ENCODE assay signal across 9 mouse cellular contexts in the genomic region with DNA sequence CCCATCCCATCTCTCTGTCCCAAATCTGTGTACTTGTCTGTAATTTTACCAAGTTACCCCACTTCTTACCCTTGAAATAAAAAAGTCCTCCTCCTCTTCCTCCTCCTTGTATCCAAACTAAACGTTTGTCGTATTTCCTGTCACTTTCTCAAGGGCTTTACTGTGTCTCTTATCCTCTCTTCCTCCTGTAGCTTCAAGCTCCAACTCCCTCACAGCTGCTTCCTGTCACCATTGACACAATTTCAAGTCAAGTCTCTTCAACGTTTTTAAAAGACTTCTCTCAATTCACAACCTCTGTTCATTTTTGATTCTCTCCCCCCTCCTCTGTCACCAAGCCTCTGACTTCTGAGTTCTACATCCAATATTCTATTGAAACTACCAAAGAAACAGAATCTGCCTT. TPM values are rescaled to one million over a fixed set of nuclear protein-coding genes. Genes with fewer than 3 reads are reported as not detected.
A peak's percentile ranks its signal among the peaks of the same experiment; 100 is the strongest.
DNase-seq lines count a peak whose midpoint lies in the region; ATAC-seq and TF ChIP-seq lines count a peak whose summit lies in the region.
"Had no signal": no experiment of that assay in that cellular context is flagged by ENCODE, and none has a peak within 500 bp of the region (broad histone marks: within the 10 kb centered on the region; RNA-seq: fewer than 3 reads in every experiment).

Gene F13a1 (minus strand): TSS at position 119 of the 400 bp plus-strand sequence.

- WGBS in lung, embryonic 16.5 days, result 27% methylated on average over 3 of the region's 3 CpGs
- WGBS in limb, embryonic 14.5 days, result 66% methylated on average over 3 of the region's 3 CpGs

- ATAC-seq in lung, embryonic 16.5 days (ENCODE audit: low read depth), result no peak
- ATAC-seq in limb, embryonic 14.5 days (ENCODE audit: low FRiP score, low read depth), result no peak
- ATAC-seq in inflammation-experienced regulatory T-cells, adult 6 months, result no peak
- ATAC-seq: forebrain, embryonic 14.5 days had no signal

- no peak for DNase-seq in adrenal gland, adult 8-10 months
- no peak for DNase-seq in adrenal gland, postnatal 25 days
- DNase-seq in lung, adult 18-20 months, result no peak
- no peak for DNase-seq in limb, embryonic 14.5 days (ENCODE audit: low spot score)
- peak; percentile 43 for DNase-seq in thymus, postnatal 10 days (ENCODE audit: low spot score in 2 of 2)
- DNase-seq in layer of hippocampus, adult 9-10 months (ENCODE audit: low spot score), result no peak

- no peak for TF ChIP-seq POLR2A in limb, embryonic 14.5 days (IDR thresholded peaks at IDR 0.05; ENCODE audit: borderline replicate concordance, extremely low read depth, insufficient read depth, insufficient read length)

- H3K36me3 ChIP-seq in lung, embryonic 16.5 days (ENCODE audit: control insufficient read depth, insufficient read depth, low read length), result no peaks in the 10 kb centered on the region
- H3K36me3 ChIP-seq in limb, embryonic 14.5 days (ENCODE audit: control insufficient read depth, insufficient read depth, low read length), result no peaks in the 10 kb centered on the region

- H3K27ac ChIP-seq in lung, embryonic 16.5 days (ENCODE audit: low read length), result no peak within 1 kb of the TSS
- H3K27ac ChIP-seq in limb, embryonic 14.5 days (replicated peaks; ENCODE audit: low read depth, low read length), result no peak within 1 kb of the TSS

- H3K9ac ChIP-seq in lung, embryonic 16.5 days (ENCODE audit: low read length), result no peak within 1 kb of the TSS
- no peak within 1 kb of the TSS for H3K9ac ChIP-seq in limb, embryonic 14.5 days (ENCODE audit: low read depth, low read length, severe bottlenecking)

- no peaks in the 10 kb centered on the region for H3K9me3 ChIP-seq in lung, embryonic 16.5 days (ENCODE audit: control insufficient read depth, low read length)
- no peaks in the 10 kb centered on the region; the same call in 1 of the 2 replicates for H3K9me3 ChIP-seq in limb, embryonic 14.5 days (ENCODE audit: control insufficient read depth, low read length)

- H3K4me3 ChIP-seq in lung, embryonic 16.5 days (ENCODE audit: low read length), result no peak within 1 kb of the TSS
- no peak within 1 kb of the TSS for H3K4me3 ChIP-seq in limb, embryonic 14.5 days (replicated peaks; ENCODE audit: low read length)

- H3K4me2 ChIP-seq in lung, embryonic 16.5 days (ENCODE audit: low read depth, low read length), result no peak within 1 kb of the TSS
- no peak within 1 kb of the TSS for H3K4me2 ChIP-seq in limb, embryonic 14.5 days (replicated peaks; ENCODE audit: low read depth, low read length, severe bottlenecking)

- H3K27me3 ChIP-seq in lung, embryonic 16.5 days (ENCODE audit: control insufficient read depth, insufficient read depth, low read depth, low read length), result no peaks in the 10 kb centered on the region
- no peaks in the 10 kb centered on the region for H3K27me3 ChIP-seq in limb, embryonic 14.5 days (ENCODE audit: control insufficient read depth, insufficient read depth, low read length)

- H3K4me1 ChIP-seq in lung, embryonic 16.5 days (replicated peaks; ENCODE audit: control insufficient read depth, insufficient read depth, low read length), result no peaks in the 10 kb centered on the region
- no peaks in the 10 kb centered on the region for H3K4me1 ChIP-seq in limb, embryonic 14.5 days (ENCODE audit: control insufficient read depth, insufficient read depth, low read length)

RNA-seq across cellular contexts. Expression of gene F13a1, which starts in this region (rescaled TPM):
- 10 to 100 TPM in 3 of 4 experiments, 1 to 10 TPM in 1; 7.7 to 17.4 (median 13.7) TPM for total RNA-seq in adrenal gland, adult 8-10 months (2022)
- 7.7 and 8.3 TPM in 2 replicates for total RNA-seq in adrenal gland, postnatal 25 days (2021)
- 27.9 and 28.2 TPM in 2 replicates for polyA plus RNA-seq in lung, embryonic 16.5 days (2015; fragmentation: Nextera tagmentation; extraction: Ambion mirVana)
- polyA plus RNA-seq in limb, embryonic 14.5 days (2012; rRNA removed), result 10.1 and 12.9 TPM in 2 replicates
- polyA plus RNA-seq in limb, embryonic 14.5 days (2014; fragmentation: Nextera tagmentation; extraction: Ambion mirVana), result 17.3 and 18.2 TPM in 2 replicates
- under 1 TPM in 2 of 3 experiments, not detected in 1; 0.08 to 0.61 TPM for polyA plus RNA-seq in inflammation-experienced regulatory T-cells, adult 6 months (2017; shearing (Covaris generic))

Comparison
In these comparisons a context has a peak if more than half of its experiments do, and no peak if none do; other contexts are left out.
1. RNA of gene F13a1 (polyA plus RNA-seq): 27.9 to 28.2 TPM in lung, embryonic 16.5 days and 10.1 to 18.2 TPM in limb, embryonic 14.5 days; 0.08 to 0.61 TPM in inflammation-experienced regulatory T-cells, adult 6 months; every median in the first group is over 4 times any median in the second.
2. DNase-seq: peak in thymus, postnatal 10 days (2 of 2); none in adrenal gland, adult 8-10 months (single experiment), adrenal gland, postnatal 25 days (single experiment), lung, adult 18-20 months (0 of 2), limb, embryonic 14.5 days (single experiment) and layer of hippocampus, adult 9-10 months (single experiment).